Mouse (Mus musculus) E14TG2a.4 (cell line): Measurements from ENCODE around the gene Akain1.

Source experiments
- CTCF ChIP-seq: conservative IDR thresholded peaks from 2 replicates; pipeline ENCODE4 v1.5.1; 2014; ENCODE audit warnings: low read length
- NANOG ChIP-seq: IDR thresholded peaks from 2 replicates; pipeline ENCODE4 v1.6.1; 2014; ENCODE audit warnings: borderline replicate concordance, low read length, mixed read lengths

DNA sequence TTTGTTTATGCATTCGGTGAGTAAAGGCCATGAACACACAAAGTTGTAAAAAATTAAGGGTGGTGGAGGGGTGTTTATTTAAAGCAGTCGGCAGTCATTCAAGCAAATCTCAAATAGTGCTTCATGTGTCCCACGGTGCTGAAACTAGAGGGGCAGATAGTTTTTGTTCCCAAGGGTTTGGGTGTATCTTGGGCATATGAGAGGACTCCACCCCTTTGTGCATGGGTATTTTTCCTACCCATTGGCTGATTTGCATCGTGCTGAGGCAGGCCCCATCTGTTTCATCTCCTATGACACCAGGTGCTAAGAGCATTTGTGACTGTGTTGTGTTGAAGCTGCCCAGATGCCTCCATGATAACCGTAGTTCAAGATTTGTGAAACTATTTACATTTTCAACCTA lies 1.3 kb upstream of the Akain1 start:
- TF ChIP-seq CTCF (no peak), NANOG (no peak)
